Mouse (Mus musculus) neutrophil, adult 83 days (primary cell): ENCODE results near the gene Pnp2. TPM values are rescaled to one million over a fixed set of nuclear protein-coding genes. Genes with fewer than 3 reads are reported as not detected.

Experiments used
- total RNA-seq, 2 experiments: library from RNA; stranded (reverse); gene quantifications; one replicate each; pipeline ENCODE4 v1.2.4; 2023

Pnp2 gene
- 10 to 100 TPM in 1 of 2 experiments, 1 to 10 TPM in 1; 9.1 to 11.8 TPM for total RNA-seq

DNA sequence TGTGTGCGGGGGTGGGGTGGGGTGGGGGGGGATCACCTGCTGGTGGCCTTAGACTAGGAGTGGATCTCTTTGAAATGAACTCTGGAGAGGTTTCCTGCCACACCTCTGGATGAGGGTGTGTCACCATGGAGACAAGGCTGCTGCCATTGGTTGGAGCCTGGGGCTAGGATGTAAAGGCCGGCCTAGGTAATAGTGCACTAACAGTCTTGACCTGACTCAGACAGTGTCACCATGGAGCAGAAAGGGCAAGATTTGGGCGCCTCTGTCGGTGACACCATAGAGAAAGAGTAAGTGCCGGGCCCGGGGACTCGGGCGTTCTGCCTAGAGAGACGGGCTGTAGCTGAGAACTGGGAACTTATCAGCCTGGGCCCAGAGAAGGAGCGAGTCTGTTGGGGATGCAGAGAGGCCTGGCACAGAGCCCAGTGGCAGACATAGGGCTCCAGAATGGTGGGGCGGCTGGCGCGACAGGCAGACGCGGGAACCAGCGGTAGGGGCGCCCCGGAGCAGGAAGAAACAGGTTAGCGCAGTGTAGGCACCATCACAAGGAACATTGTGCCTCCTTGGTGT, at the start of gene Pnp2:
TSS of gene Pnp2 (plus strand) at position 51 of the 567 bp plus-strand sequence.

DNA sequence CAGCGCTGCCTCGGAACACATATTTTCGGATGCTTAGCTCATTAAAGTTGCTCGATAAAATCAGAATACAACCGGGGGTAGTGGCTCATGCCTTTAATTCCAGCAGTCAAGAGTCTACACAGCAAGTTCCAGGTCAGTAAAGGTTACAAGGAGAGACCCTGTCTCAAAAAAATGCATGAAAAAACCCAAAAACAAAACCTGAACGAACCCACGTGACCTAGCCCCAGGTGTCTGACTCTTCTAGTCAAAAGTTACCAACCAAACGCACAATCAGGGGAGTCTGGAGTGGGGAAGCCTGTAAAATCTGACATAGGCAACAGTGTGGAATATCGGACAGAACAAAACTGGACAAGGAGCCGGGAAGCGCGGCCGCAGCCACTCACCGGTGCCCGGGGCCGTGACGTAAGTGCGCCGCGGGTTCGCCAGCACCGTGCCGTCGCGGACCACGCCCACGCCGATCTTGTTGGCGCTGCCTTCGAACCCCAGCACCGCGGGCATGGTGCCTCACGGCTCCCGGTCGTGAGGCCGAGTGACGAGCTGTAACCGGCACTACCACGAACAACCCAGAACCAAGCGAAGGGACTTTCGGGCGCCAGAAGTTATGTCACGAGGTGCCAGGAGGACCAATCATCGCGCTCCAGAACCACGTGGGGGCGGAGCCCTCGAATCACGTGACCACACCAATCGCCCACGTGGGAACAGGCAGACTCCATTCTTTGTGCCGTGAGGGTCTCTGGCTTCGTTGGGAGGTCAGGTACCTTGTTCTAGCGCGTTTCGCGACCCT, 31.3 kb upstream of the Pnp2 start, which contains the start of the genes Osgep and Apex1:
TSS of gene Osgep (minus strand) at position 613 of the 784 bp plus-strand sequence.
TSS of gene Apex1 (plus strand) at position 688 of the 784 bp plus-strand sequence.

DNA sequence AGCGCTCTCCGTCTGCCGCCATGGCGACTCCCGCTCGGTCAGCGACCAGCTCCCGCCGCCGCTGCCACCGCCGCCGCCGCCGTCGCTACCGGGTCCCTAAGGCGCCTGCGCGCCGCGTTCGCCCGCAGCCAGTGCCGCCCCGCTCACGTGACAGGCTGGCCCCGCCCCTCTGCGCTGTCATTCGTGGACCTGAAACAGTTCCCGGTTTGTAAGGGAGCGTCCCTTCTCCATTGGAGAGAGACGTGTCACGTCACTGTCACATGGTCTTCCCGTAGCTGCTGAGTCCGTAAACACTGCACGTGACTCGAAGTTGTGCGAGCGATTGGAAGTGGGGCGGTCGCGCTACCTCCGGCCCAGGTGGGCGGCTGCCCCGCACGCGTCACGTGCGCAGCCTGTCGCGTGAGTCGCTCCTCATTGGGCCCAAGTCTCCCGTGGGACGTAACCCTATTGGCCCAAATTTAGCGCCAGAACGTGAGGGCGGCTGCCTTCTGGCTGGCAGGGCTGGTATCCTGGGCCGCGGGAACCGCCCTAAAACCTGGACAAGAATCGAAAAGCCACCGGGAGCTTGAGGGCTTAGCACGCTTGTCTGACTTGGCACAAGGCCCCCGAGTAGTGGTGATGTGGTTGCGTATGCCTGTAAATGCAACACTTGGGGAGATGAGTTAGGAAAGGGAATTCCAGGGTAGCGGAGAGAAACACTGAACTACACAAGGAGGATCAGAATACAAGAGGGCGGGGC, 24.9 kb upstream of the Pnp2 start, which contains the start of the genes Pip4p1 and Pnp:
TSS of gene Pip4p1 (minus strand) at position 103 of the 739 bp plus-strand sequence.
TSS of gene Pnp (plus strand) at position 329 of the 739 bp plus-strand sequence.

DNA sequence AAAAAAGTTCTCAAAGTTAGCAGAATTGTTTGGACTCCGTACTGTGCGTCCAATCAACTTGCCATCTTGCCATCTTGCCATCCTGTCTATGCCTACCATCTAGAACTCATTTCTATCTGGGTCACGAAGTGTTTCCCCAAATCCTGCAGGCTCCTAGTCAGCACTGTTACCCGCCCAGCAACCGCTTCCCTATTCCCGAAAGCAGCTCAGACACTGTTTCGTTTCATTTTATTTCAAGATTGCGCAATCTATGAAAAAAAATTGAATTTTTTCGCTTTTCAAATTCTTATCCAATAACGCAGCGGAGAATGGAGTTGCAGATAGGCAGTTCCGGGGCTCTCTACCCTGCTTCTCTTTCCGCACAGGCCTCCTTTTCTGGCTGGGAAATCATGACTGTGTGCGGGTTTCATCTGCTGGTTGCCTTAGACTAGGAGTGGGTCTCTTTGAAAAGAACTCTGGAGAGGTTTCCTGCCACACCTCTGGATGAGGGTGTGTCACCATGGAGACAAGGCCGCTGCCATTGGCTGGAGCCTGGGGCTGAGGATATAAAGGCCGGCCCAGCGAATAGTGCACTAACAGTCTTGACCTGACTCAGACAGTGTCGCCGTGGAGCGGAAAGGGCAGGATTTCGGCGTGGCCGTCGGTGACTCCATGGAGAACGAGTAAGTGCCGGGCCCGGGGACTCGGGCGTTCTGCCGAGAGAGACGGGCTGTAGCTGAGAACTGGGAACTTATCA, 11.7 kb upstream of the Pnp2 start, which contains the start of gene Gm49342:
TSS of gene Gm49342 (plus strand) at position 586 of the 736 bp plus-strand sequence.

DNA sequence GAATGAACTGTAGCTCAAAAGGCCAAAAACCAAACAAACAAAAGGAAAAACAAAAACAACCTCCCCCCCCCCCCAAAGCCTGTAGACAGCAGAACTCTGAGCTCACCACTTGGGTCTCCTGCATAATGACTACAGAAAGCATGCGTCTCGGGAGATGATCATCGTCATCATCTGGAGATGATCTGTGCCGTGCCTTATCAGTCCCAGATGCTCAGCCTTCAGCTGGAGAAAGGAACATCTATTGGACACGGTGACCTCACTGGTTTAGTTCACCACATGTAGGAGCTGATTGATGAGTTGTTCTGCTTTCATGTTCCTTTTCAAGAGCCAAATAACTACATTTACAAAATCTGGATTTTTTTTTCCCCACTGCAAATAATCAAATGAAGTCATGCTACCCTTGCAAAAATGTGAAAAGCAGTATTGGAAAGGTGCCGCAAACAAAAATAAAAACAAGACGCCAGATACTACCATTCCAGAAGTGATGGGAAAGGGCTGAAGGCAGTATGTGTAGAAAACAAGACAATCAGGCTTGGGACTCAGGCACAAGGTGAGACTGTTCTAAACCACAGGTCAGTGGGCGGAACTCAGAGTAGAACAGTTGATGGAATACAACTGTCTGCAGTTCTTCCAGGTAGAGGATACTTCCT, 51.5 kb downstream of the Pnp2 start, which contains the start of gene Rnase10:
TSS of gene Rnase10 (plus strand) at position 600 of the 650 bp plus-strand sequence.

Other genes with a start within 250 kb of the Pnp2 start
- not detected for gene Olfr748, start 248.6 kb upstream of the Pnp2 start, total RNA-seq
- not detected for gene Olfr749, start 210.9 kb upstream of the Pnp2 start, total RNA-seq
- 10 to 100 TPM; 27.2 to 32.8 TPM for gene Ttc5, start 170.5 kb upstream of the Pnp2 start, total RNA-seq
- under 1 TPM in 1 of 2 experiments, not detected in 1; 0.26 TPM for gene Ccnb1ip1, start 148.3 kb upstream of the Pnp2 start, total RNA-seq
- 10 to 100 TPM; 24.4 to 28.5 TPM for gene Parp2, start 148.2 kb upstream of the Pnp2 start, total RNA-seq
- gene Tep1, start 85.4 kb upstream of the Pnp2 start, total RNA-seq = 10 to 100 TPM; 49.5 to 58.5 TPM
- under 1 TPM; 0.13 to 0.33 TPM for gene Klhl33, start 58.5 kb upstream of the Pnp2 start, total RNA-seq
- gene Osgep, start 31.1 kb upstream of the Pnp2 start, total RNA-seq = 10 to 100 TPM; 22.8 to 27.0 TPM
- 10 to 100 TPM; 16.0 to 20.1 TPM for gene Apex1, start 31.0 kb upstream of the Pnp2 start, total RNA-seq
- gene Pip4p1, start 25.1 kb upstream of the Pnp2 start, total RNA-seq = 10 to 100 TPM; 53.6 to 56.3 TPM
- gene Pnp, start 24.9 kb upstream of the Pnp2 start, total RNA-seq = 100 to 1,000 TPM in 1 of 2 experiments, 10 to 100 TPM in 1; 77.0 to 104 TPM
- gene Gm49342, start 11.5 kb upstream of the Pnp2 start, total RNA-seq = 10 to 100 TPM; 91.1 to 96.2 TPM
- not detected for gene Rnase10, start 51.8 kb downstream of the Pnp2 start, total RNA-seq
- not detected for gene Rnase9, start 85.9 kb downstream of the Pnp2 start, total RNA-seq
- not detected for gene Rnase11, start 94.2 kb downstream of the Pnp2 start, total RNA-seq
- 1 to 10 TPM; 1.7 to 2.0 TPM for gene Rnase12, start 101.7 kb downstream of the Pnp2 start, total RNA-seq
- not detected for gene Olfr750, start 118.4 kb downstream of the Pnp2 start, total RNA-seq
- 1 to 10 TPM; 5.1 to 5.8 TPM for gene Rnase4, start 135.1 kb downstream of the Pnp2 start, total RNA-seq
- 1 to 10 TPM; 3.5 to 5.6 TPM for gene Ang, start 135.2 kb downstream of the Pnp2 start, total RNA-seq
- not detected for gene Eddm3b, start 158.4 kb downstream of the Pnp2 start, total RNA-seq
- gene Rnase6, start 167.9 kb downstream of the Pnp2 start, total RNA-seq = 10 to 100 TPM; 42.5 to 44.9 TPM
- not detected for gene Rnase1, start 190.8 kb downstream of the Pnp2 start, total RNA-seq
- 1 to 10 TPM; 2.5 to 2.7 TPM for gene Rnase2b, start 206.3 kb downstream of the Pnp2 start, total RNA-seq
- not detected for gene Ang2, start 243.2 kb downstream of the Pnp2 start, total RNA-seq
- gene Ear14, start 247.4 kb downstream of the Pnp2 start, total RNA-seq = not detected